Mouse (Mus musculus) cerebellum, postnatal 4 days (tissue): Measurements from ENCODE around the gene Styx.
"Not testable (repeated sequence)": the region's sequence is repeated elsewhere in the genome, so short reads cannot be mapped to it uniquely, and the experiment has no call there.

Source experiments
- DNase-seq, 2 experiments: peaks; one replicate each; pipeline ENCODE4 v3.0.0; 2022; ENCODE audit warnings: low spot score in 2 of 2, mixed read lengths in 1 of 2

The Styx gene

DNA sequence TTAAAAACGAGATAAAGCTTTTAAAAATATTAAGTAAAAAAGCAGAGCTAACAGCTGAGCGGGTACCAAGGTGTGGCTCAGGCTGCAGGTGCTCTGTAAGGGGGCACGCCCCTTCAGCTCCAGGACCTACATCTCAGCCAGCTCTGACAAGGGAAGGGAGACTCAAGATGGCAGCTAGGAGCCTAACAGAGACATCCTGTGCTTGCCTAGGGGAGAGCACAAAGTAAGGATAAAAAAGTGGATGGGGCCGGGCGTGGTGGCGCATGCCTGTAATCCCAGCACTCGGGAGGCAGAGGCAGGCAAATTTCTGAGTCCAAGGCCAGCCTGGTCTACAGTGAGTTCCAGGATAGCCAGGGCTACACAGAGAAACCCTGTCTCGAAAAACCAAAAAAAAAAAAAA, 115.5 kb downstream of the Styx start:
- DNase-seq = not testable (repeated sequence)

DNA sequence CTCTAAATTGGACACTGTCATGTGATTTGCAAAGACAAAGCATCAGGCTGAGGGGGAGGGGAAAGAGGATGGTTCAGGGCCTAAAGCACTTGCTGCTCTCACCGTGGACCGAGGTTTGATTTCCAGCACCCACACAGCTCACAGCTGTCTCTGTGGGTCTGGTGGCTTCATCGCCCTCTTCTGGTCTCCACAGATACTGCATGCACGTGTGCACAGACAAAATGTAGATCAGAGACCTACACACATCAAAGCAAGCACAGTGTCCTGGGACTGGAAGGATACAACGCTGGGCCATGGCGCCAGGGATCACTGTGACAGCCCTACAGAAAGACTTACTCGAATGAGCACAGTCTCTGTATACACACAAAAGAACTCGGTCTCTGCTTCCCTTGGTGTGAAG, 118.6 kb downstream of the Styx start:
- DNase-seq = no peak
